Mouse (Mus musculus) inflammation-experienced regulatory T-cells, adult 6 months (primary cell): Measurements from ENCODE around the gene Fkbp3. TPM values are rescaled to one million over a fixed set of nuclear protein-coding genes. Genes with fewer than 3 reads are reported as not detected.
"Not testable (repeated sequence)": the region's sequence is repeated elsewhere in the genome, so short reads cannot be mapped to it uniquely, and the experiment has no call there.

ENCODE experiments used
- ATAC-seq: one replicate; pipeline ENCODE4 v1.8.0; 2017
- polyA plus RNA-seq, 3 experiments: library from polyadenylated mRNA; unstranded; fragments of 100-300 nt; shearing (Covaris generic); gene quantifications; one replicate each; pipeline ENCODE4 v1.2.1; 2017

The Fkbp3 gene
- 100 to 1,000 TPM; 267 to 313 (median 282) TPM for polyA plus RNA-seq

DNA sequence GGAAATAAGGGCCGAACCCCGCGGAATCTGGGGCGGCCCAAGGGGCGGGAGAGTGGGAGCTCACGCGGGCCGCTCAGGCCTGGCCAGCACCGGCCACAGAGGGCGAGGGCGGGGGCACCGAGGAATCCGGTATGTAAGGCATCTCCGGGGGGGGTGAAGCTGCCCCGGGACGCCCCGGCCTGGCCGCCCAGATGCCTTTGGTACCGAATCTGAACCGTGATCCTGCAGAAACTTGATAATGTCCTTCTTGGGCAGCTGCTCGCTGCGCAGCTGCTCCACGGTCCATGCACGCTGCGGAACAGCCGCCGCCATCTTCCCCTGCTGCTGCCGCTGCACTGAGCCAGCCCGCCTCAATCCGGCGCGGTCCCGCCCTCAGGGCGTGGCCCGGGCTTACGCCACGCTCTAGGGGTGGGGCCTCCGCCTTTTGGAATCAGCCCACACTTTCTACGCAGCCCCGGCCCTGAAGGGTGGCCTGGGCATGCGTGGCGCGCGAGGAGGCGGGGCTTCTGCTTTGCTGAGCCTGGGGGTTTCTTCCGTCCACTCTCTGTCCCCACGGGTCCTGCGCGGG is at the start of gene Fkbp3:
Gene Fkbp3 (minus strand): TSS at position 397 of the 568 bp plus-strand sequence.
- peak; percentile 87 for ATAC-seq

DNA sequence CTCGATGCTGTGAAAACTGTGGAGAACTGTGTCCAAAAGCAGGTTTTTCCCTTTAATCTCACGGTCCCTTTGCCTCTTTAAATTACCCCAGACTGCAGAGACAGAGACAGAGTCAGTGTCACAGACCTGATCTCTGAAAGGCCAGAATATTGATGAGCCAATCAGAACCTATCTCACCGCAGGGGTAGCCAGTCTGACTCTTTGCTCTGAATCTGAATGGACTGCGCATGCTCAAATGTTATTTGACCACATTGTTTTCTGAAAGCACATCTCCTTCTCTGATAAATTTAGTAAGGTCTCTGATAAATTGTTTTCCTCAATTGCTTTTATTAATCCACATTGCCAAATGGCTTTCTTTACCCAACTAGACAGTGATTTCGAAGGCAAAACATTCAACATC is 45.6 kb upstream of the Fkbp3 start:
- no peak for ATAC-seq

DNA sequence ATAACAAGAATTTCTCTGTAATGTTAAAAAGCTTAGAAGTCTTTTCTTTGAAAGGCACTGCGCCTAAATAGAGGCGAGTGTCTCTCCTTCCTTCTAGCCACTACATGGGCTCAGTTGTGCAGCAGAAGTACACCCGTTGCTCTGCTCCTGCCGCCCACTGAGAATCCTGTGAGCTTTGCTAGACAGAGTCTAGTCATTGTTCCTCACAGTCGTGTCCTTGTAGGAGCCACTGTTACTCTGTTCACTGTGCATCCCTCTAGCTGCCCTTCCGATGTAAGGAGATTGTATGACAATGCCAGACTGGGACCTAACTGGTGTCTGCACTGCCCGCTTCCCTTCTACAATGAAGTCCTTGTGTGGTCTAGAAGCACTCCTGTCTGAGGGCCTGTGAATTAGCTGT is 45.2 kb upstream of the Fkbp3 start:
- no peak for ATAC-seq

DNA sequence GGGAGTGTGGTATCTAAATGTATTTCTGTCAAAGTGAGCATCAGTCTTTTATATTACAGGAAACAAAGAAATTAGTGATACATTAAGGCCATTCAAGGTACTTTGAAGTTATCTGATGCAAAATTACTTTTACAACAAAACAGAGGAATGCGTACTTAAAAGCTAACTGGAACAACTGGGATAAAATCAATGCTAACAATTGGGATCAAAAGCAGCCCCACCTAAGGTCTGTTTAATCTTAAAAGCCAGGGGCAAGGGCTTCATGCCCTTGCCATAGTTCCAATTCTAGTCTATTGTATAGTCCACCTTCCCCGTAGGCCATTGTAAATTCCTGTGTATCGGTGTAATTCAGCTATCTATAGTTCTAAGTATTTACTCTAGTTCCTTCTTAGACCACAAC is 41.2 kb upstream of the Fkbp3 start:
- not testable (repeated sequence) for ATAC-seq

DNA sequence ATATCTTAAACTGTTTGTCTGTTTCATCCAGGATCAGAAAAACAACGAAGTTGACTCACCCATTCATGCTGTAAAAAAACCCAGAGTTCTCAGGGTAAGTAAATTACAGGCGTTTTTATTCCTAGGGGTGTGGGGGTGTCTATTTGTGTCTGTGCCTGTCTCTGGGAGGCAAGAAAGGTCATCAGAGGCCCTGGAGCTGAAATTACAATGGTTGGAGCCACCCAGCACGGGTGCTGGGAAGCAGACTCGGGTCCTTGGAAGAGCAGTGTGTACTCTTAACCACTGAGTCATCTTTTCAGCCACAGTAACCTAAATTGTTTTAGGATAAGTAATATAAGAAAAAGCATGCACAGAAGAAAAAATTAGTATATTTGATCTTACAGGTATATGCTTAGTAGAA is 40.1 kb upstream of the Fkbp3 start:
- ATAC-seq, result no peak

DNA sequence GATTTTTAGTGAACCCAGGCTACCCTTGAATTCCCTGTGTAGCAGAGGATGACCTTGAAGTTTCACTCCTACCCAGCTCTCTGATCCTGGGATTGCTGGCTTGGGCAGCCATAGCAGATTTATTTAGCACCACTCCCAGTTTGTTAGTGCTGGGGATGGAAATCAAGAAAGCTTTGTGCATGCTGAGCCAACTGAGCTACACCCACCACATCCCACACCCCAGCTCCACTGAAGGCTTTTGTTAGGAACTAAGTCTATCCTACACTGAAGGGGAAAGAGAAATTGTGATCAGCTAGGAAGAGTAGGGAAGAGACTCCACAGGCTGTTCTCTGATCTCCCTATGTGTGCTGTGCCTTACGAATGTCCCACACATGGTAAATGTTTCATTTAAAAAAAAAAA is 39.0 kb upstream of the Fkbp3 start:
- no peak for ATAC-seq

DNA sequence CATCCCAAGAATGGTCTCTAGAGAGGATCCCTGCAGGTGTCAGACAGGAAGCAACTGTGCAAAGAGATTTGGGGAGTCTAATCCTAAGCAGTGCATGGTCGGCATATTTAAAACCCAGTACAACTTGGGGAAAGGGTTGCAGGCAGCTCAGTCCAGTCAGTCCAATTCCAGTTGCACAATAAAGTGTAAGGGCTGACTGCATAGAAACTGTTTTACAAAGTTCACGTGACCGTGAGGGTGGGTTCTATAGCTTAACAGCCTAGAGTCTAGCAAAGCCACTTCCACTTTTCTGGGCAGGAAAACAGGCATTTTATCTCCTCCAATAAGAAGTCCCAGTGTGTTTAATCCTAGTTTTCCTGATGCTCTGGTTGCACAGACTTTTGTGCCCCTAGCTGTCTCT is 37.7 kb upstream of the Fkbp3 start:
- ATAC-seq, result no peak

GRCm38 (mm10) chr12:65108746-65109145 is 34.9 kb upstream of the Fkbp3 start:
- ATAC-seq, result no peak

DNA sequence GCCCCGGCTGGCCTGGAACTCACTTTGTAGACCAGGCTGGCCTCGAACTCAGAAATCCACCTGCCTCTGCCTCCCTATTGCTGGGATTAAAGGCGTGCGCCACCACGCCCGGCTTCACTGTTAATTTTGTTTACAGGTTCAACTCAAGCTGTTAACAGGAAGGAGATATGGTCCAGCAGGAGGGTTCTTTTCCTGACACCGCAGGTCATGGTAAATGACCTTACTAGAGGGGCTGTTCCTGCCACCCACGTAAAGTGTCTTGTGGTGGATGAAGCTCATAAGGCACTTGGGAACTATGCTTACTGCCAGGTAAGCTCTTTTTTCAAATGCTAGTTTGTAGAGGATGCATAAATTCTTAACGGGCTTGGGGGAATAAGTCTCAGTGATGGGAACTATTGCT is 3.1 kb upstream of the Fkbp3 start:
- no peak for ATAC-seq

- peak; percentile 18 for ATAC-seq
Observed at GRCm38 (mm10) chr12:65075733-65076310, 2.0 kb upstream of the Fkbp3 start.

GRCm38 (mm10) chr12:65075085-65075732 is 1.4 kb upstream of the Fkbp3 start, which contains the start of gene Fancm:
Gene Fancm, plus strand, starts transcription at chr12:65075603.
- peak; percentile 68 for ATAC-seq

DNA sequence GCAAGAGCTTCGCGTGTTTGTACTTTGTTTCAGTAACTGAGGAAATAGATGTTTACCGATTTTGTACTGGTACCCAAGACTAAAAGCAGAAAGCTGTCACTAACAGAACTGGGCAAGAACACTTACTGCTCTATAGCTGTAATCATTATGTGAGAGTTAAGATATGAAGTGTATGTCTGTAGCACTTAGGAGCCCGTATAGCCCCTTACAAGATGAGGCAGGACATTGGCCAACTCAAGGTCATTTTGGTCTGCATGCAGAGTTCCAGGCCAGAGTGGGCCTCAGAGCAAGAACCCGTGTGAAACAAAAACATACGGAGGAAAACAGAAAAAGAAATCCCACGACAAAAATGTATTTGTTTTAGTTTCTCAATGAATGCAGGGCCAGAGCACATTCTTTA is 844 bp upstream of the Fkbp3 start:
- ATAC-seq, result no peak

GRCm38 (mm10) chr12:65072911-65073610 is 746 bp downstream of the Fkbp3 start:
- peak; percentile 4 for ATAC-seq

DNA sequence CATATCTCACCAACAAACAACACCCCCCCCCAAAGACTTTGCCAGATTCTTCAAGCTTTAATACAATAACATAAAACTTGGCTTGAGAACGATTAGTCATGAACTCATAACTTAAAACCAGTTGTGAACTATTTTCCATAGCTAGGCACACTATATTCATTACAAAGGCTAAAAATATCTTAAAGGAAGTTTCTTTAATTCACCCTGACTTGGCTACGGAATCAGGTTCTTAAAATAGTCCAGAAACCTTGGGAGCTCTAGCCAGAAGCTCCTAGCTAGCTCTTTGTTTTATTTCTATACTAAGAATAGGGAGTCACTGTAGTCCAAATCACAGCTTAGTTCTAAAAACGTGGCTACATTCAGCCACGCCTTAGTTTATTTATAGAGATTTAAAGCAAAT is 5.4 kb downstream of the Fkbp3 start:
- no peak for ATAC-seq

DNA sequence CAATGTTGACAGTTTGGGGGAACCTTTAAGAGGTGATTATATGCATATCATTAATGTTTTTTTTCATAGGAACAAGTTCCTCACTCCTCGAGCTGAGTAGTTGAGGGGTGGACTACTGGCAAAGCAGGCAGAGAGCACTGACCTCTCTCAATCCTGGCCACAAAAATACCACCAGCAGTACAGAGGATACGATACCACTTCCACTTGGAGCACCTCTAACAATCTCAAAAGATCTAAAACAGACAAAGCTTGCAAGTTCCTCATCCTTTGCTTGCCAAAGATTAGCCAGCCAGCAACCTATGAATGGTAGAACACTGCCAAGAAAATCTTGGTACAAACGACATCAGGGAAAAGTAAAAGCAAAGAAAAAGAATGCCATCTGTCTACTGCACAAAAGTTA is 7.6 kb downstream of the Fkbp3 start:
- ATAC-seq, result no peak

DNA sequence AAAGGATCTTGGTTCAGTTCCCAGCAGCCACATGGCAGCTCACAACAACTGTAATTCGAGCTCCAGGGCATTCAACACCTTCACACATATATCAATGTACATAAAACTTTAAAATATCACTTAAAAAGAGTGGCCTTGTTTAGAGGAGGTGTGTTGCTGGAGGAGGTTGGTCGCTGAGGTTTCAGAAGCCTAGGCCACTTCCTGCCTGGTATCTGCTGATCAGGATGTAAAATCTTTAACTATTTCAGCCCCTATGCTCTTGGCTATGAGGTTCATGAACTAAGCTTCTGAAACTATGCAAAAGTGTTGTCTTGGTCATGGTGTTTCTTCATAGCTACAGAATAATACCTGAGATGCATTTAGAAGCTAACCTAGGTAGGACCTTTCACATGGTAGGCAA is 8.6 kb downstream of the Fkbp3 start:
- ATAC-seq, result peak; percentile 98

GRCm38 (mm10) chr12:65061082-65061481 is 12.7 kb downstream of the Fkbp3 start:
- no peak for ATAC-seq

DNA sequence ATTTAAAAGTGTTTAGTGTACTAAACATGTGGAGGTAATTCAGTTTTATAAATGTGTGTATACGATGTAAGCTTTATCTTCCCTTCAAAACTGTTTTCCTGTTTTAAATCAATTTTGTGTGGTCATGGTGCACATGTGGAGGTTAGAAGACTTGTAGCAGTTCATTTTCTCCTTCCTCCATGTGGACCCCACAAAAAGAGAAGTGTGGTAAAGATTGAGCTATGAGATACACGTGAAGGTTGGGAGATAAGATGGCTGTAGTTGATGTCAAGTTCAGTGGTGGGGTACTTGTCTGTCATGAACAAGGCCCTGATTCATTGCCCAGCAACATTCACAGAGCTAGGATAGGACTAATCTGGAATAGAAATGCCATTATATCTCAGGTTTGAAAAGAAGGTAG is 15.6 kb downstream of the Fkbp3 start:
- ATAC-seq, result no peak

GRCm38 (mm10) chr12:65048799-65049198 is 25.0 kb downstream of the Fkbp3 start:
- ATAC-seq, result peak; percentile 71

DNA sequence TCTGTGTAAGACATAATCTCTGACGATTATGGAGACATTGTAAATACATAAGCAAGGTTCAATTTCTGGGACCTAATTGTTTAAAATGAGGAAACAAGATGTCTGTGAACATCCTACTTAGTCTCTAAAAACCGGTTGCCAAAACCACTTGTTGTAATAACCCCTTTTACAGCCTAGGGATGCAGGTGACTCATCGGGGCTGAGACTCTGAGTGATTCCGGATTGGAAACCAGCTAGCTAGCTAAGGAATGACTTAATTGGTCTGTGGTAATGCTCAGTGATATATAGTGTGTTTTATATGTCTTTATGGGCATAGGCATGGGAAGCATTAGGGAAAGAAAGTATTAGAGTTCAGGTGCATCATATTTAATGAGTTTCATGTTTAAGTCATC is 36.3 kb downstream of the Fkbp3 start:
- ATAC-seq, result peak; percentile 21

- no peak for ATAC-seq
Observed at GRCm38 (mm10) chr12:65036892-65037545, 36.8 kb downstream of the Fkbp3 start.

GRCm38 (mm10) chr12:65036190-65036870 is 37.5 kb downstream of the Fkbp3 start, which contains the start of gene Prpf39:
Gene Prpf39, plus strand, starts transcription at chr12:65036333.
- peak; percentile 85 for ATAC-seq

GRCm38 (mm10) chr12:65035839-65036189 is 38.0 kb downstream of the Fkbp3 start:
- ATAC-seq, result peak; percentile 44
